Mouse (Mus musculus): ENCODE measurements at regions not wholly inside any gene's neighbourhood (a gene's known extent, or its start where the extent isn't known, plus 50 kb on each side); places are given as distances from the start of the nearest gene placed in this dataset.

- DNase-seq (ENCODE audit: low spot score), result no peak
- Histone ChIP-seq H3K4me1 (replicated peaks; ENCODE audit: control insufficient read depth, insufficient read depth, low read length) (no peaks in the 10 kb centered on the region), H3K36me3 (ENCODE audit: control insufficient read depth, insufficient read depth, low read length) (no peaks in the 10 kb centered on the region), H3K27ac (ENCODE audit: low read depth, low read length) (no peak overlapping the region), H3K4me2 (no peak overlapping the region), H3K9me3 (ENCODE audit: control insufficient read depth, low read length) (no peaks in the 10 kb centered on the region), H3K27me3 (replicated peaks; ENCODE audit: control insufficient read depth, insufficient read depth, low read length) (no peaks in the 10 kb centered on the region), H3K9ac (ENCODE audit: low read depth, low read length) (no peak overlapping the region), H3K4me3 (ENCODE audit: low read depth, low read length) (no peak overlapping the region)
- WGBS, result 84% methylated on average over 4 of the region's 4 CpGs
- no peak for ATAC-seq (replicated peaks; ENCODE audit: low FRiP score)
Measured at GRCm38 (mm10) chr1:183963286-183963685, 49.8 kb upstream of the Dusp10 start.

All from liver, embryonic 11.5 days (tissue).